Mouse (Mus musculus) hindbrain, embryonic 13.5 days (tissue): ENCODE results near the gene Idh3g. TPM values are rescaled to one million over a fixed set of nuclear protein-coding genes. Genes with fewer than 3 reads are reported as not detected.
"Not testable (repeated sequence)": the region's sequence is repeated elsewhere in the genome, so short reads cannot be mapped to it uniquely, and the experiment has no call there.

Experiments used
- ATAC-seq: fragments of 200-750 bp; cut with Nextera tagmentation; 2 replicates; pipeline ENCODE4 v1.8.0; 2017; ENCODE audit warnings: moderate TSS enrichment; ENCODE audit not compliant: low FRiP score
- H3K27ac ChIP-seq: fragments of 300-500 bp; sonication (generic); 2 replicates; pipeline ENCODE4 v1.5.1; 2015; ENCODE audit warnings: inconsistent platforms, mild to moderate bottlenecking, moderate library complexity
- H3K27me3 ChIP-seq: fragments of 300-500 bp; sonication (generic); 2 replicates; pipeline ENCODE4 v1.6.1; 2015; ENCODE audit warnings: mild to moderate bottlenecking, inconsistent platforms
- H3K36me3 ChIP-seq: fragments of 300-500 bp; sonication (generic); 2 replicates; pipeline ENCODE4 v1.6.1; 2015; ENCODE audit warnings: mild to moderate bottlenecking, inconsistent platforms
- H3K4me1 ChIP-seq: fragments of 300-500 bp; sonication (generic); replicated peaks from 2 replicates; pipeline ENCODE4 v1.6.1; 2015; ENCODE audit warnings: inconsistent platforms
- H3K4me2 ChIP-seq: fragments of 300-500 bp; sonication (generic); 2 replicates; pipeline ENCODE4 v1.6.1; 2015; ENCODE audit warnings: inconsistent platforms, mild to moderate bottlenecking, moderate library complexity
- H3K4me3 ChIP-seq: fragments of 300-500 bp; sonication (generic); 2 replicates; pipeline ENCODE4 v1.5.1; 2015; ENCODE audit warnings: mild to moderate bottlenecking, inconsistent platforms
- H3K9ac ChIP-seq: fragments of 300-500 bp; sonication (generic); 2 replicates; pipeline ENCODE4 v1.6.1; 2015; ENCODE audit warnings: mild to moderate bottlenecking, inconsistent platforms
- H3K9me3 ChIP-seq: fragments of 300-500 bp; sonication (generic); 2 replicates; pipeline ENCODE4 v1.6.1; 2016; ENCODE audit warnings: inconsistent platforms
- WGBS: fragments of 180-500 bp; shearing (Covaris S2); methylation state at CpG from one replicate; pipeline ENCODE4 v1.1.7; 2015; 5-methylcytosine and 5-hydroxymethylcytosine counted together
- polyA plus RNA-seq: library from polyadenylated mRNA; unstranded; fragments of >200 nt; fragmentation: Nextera tagmentation; extraction: Ambion mirVana; gene quantifications from 2 replicates; pipeline ENCODE4 v1.2.1, GENCODE M21; 2015

Gene Idh3g
- polyA plus RNA-seq, 1 experiment from 2014 or later: 228 TPM

- 89% methylated on average over 1 of the region's 1 CpGs for WGBS
- Histone ChIP-seq H3K27ac (no peak overlapping the region), H3K9ac (no peak overlapping the region), H3K4me1 (no peaks in the 10 kb centered on the region), H3K4me3 (no peak overlapping the region), H3K4me2 (no peak overlapping the region), H3K27me3 (no peaks in the 10 kb centered on the region), H3K36me3 (no peaks in the 10 kb centered on the region), H3K9me3 (no peaks in the 10 kb centered on the region)
- ATAC-seq: no peak
Measured at GRCm38 (mm10) chrX:73744774-73745481, 41.8 kb downstream of the Idh3g start.

- H3K9me3 ChIP-seq: not testable (repeated sequence)
Measured at GRCm38 (mm10) chrX:73739841-73740240, 46.9 kb downstream of the Idh3g start.

GRCm38 (mm10) chrX:73739151-73739550 is 47.5 kb downstream of the Idh3g start:
- Histone ChIP-seq H3K4me2 (no peak overlapping the region), H3K4me3 (no peak overlapping the region), H3K4me1 (no peaks in the 10 kb centered on the region), H3K27ac (no peak overlapping the region), H3K36me3 (no peaks in the 10 kb centered on the region; the same call in 1 of the 2 replicates), H3K9me3 (no peaks in the 10 kb centered on the region), H3K9ac (no peak overlapping the region), H3K27me3 (no peaks in the 10 kb centered on the region)
- ATAC-seq: no peak
- WGBS: 68% methylated on average over 5 of the region's 5 CpGs

More at GRCm38 (mm10) chrX:73739841-73740240, 46.9 kb downstream of the Idh3g start:
- H3K4me1 ChIP-seq, H3K36me3 ChIP-seq, H3K4me2 ChIP-seq, ATAC-seq, H3K4me3 ChIP-seq, H3K27me3 ChIP-seq, H3K9ac ChIP-seq, H3K27ac ChIP-seq: not testable (repeated sequence)
- 95% methylated on average over 7 of the region's 7 CpGs for WGBS

- H3K9me3 ChIP-seq: no peaks in the 10 kb centered on the region
- 69% methylated on average over 1 of the region's 1 CpGs for WGBS
- H3K27ac ChIP-seq: no peak overlapping the region
- no peak overlapping the region for H3K4me3 ChIP-seq
- no peaks in the 10 kb centered on the region for H3K27me3 ChIP-seq
- H3K9ac ChIP-seq: no peak overlapping the region
- no peak for ATAC-seq
- H3K36me3 ChIP-seq: no peaks in the 10 kb centered on the region; the same call in 1 of the 2 replicates
- H3K4me2 ChIP-seq: no peak overlapping the region
- H3K4me1 ChIP-seq: no peaks in the 10 kb centered on the region
Measured at GRCm38 (mm10) chrX:73738155-73738554, 48.5 kb downstream of the Idh3g start.

- no peaks in the 10 kb centered on the region for H3K4me1 ChIP-seq
- no peak for ATAC-seq
- H3K9ac ChIP-seq: no peak overlapping the region
- 50% methylated on average over 1 of the region's 1 CpGs for WGBS
- no peaks in the 10 kb centered on the region for H3K27me3 ChIP-seq
- H3K27ac ChIP-seq: no peak overlapping the region
- no peak overlapping the region for H3K4me2 ChIP-seq
- H3K36me3 ChIP-seq: peaks cover 9% of the 10 kb centered on the region
- no peak overlapping the region for H3K4me3 ChIP-seq
- H3K9me3 ChIP-seq: no peaks in the 10 kb centered on the region
Measured at GRCm38 (mm10) chrX:73730908-73731307, 55.8 kb downstream of the Idh3g start.

Other genes starting within 250 kb of the Idh3g start
- 1.1 and 1.2 TPM in 2 replicates for gene Dusp9, start 147.5 kb downstream of the Idh3g start, polyA plus RNA-seq
- gene Pnck, start 126.8 kb downstream of the Idh3g start, polyA plus RNA-seq: 107 and 116 TPM in 2 replicates
- gene Slc6a8, start 113.7 kb downstream of the Idh3g start, polyA plus RNA-seq: 7.0 and 7.3 TPM in 2 replicates
- 128 and 138 TPM in 2 replicates for gene Bcap31, start 70.7 kb downstream of the Idh3g start, polyA plus RNA-seq
- 11.1 and 11.2 TPM in 2 replicates for gene Abcd1, start 70.3 kb downstream of the Idh3g start, polyA plus RNA-seq
- 0.26 and 0.29 TPM in 2 replicates for gene Plxnb3, start 29.8 kb downstream of the Idh3g start, polyA plus RNA-seq
- gene Srpk3, start 12.5 kb downstream of the Idh3g start, polyA plus RNA-seq: 1.7 and 2.2 TPM in 2 replicates
- 147 and 149 TPM in 2 replicates for gene Ssr4, start 131 bp upstream of the Idh3g start, polyA plus RNA-seq
- 3.7 and 4.1 TPM in 2 replicates for gene Pdzd4, start 38.1 kb upstream of the Idh3g start, polyA plus RNA-seq
- 0.09 and 0.17 TPM in 2 replicates for gene Avpr2, start 105.2 kb upstream of the Idh3g start, polyA plus RNA-seq
- 77.3 and 84.1 TPM in 2 replicates for gene L1cam, start 109.2 kb upstream of the Idh3g start, polyA plus RNA-seq
- 3.4 and 3.8 TPM in 2 replicates for gene Arhgap4, start 135.0 kb upstream of the Idh3g start, polyA plus RNA-seq
- 105 and 107 TPM in 2 replicates for gene Naa10, start 135.0 kb upstream of the Idh3g start, polyA plus RNA-seq
- 12.7 and 14.8 TPM in 2 replicates for gene Renbp, start 144.0 kb upstream of the Idh3g start, polyA plus RNA-seq
- gene Hcfc1, start 179.5 kb upstream of the Idh3g start, polyA plus RNA-seq: 50.8 and 52.1 TPM in 2 replicates
- gene Irak1, start 237.0 kb upstream of the Idh3g start, polyA plus RNA-seq: 38.5 and 39.7 TPM in 2 replicates